Mouse (Mus musculus) megakaryocyte-erythroid progenitor cell, adult 5-6 weeks (primary cell): ENCODE results near the gene Tmem200b. TPM values are rescaled to one million over a fixed set of nuclear protein-coding genes. Genes with fewer than 3 reads are reported as not detected.

Source experiments
- ATAC-seq: replicated peaks from 2 replicates; pipeline ENCODE4 v1.8.0; 2016; ENCODE audit warnings: mild to moderate bottlenecking, inconsistent platforms; ENCODE audit not compliant: severe bottlenecking, poor library complexity, low FRiP score, low TSS enrichment
- total RNA-seq, 2 experiments: library from RNA; stranded (forward) in 1 of 2; stranded (reverse) in 1 of 2; fragments of 200-1000, 215-1000 nt in 1 of 2; fragments of >200 nt in 1 of 2; fragmentation: Nextera tagmentation in 1 of 2; gene quantifications; 2 replicates each; pipeline ENCODE4 v1.2.3; 2014 to 2017

Gene Tmem200b
- total RNA-seq, 2 experiments from 2014 or later = 0.80 TPM; not detected in 1

- ATAC-seq = no peak
Observed at GRCm38 (mm10) chr4:131929146-131929545, 7.6 kb downstream of the Tmem200b start.

GRCm38 (mm10) chr4:131939459-131939858 lies 17.9 kb downstream of the Tmem200b start:
- no peak for ATAC-seq

GRCm38 (mm10) chr4:131940846-131941245 lies 19.3 kb downstream of the Tmem200b start:
- ATAC-seq = no peak

- ATAC-seq = no peak
Observed at GRCm38 (mm10) chr4:131947848-131948247, 26.3 kb downstream of the Tmem200b start.

GRCm38 (mm10) chr4:131949903-131950302 lies 28.3 kb downstream of the Tmem200b start:
- no peak for ATAC-seq

GRCm38 (mm10) chr4:131950657-131951056 lies 29.1 kb downstream of the Tmem200b start:
- ATAC-seq = no peak

- ATAC-seq = no peak
Observed at GRCm38 (mm10) chr4:131957161-131957560, 35.6 kb downstream of the Tmem200b start.

GRCm38 (mm10) chr4:131968873-131969272 lies 47.3 kb downstream of the Tmem200b start:
- ATAC-seq = no peak

GRCm38 (mm10) chr4:131970244-131970853 lies 48.8 kb downstream of the Tmem200b start:
- no peak for ATAC-seq

Other genes starting within 250 kb of the Tmem200b start
- gene Ptpru, start 83.5 kb upstream of the Tmem200b start, total RNA-seq (2014; fragmentation: Nextera tagmentation) = not detected in 2 replicates
- gene Ptpru, start 83.5 kb upstream of the Tmem200b start, total RNA-seq (2017) = not detected in 2 replicates
- 77.8 and 78.9 TPM in 2 replicates for gene Mecr, start 78.3 kb upstream of the Tmem200b start, total RNA-seq (2014; fragmentation: Nextera tagmentation)
- gene Mecr, start 78.3 kb upstream of the Tmem200b start, total RNA-seq (2017) = 25.5 and 63.1 TPM in 2 replicates
- gene Srsf4, start 48.2 kb upstream of the Tmem200b start, total RNA-seq (2014; fragmentation: Nextera tagmentation) = 74.7 and 95.5 TPM in 2 replicates
- gene Srsf4, start 48.2 kb upstream of the Tmem200b start, total RNA-seq (2017) = 89.4 and 114 TPM in 2 replicates
- 1.8 TPM in 1 of 2 replicates, not detected in the other for gene Gm10300, start 152.9 kb downstream of the Tmem200b start, total RNA-seq (2014; fragmentation: Nextera tagmentation)
- 0.99 and 3.7 TPM in 2 replicates for gene Gm10300, start 152.9 kb downstream of the Tmem200b start, total RNA-seq (2017)
- 92.6 and 109 TPM in 2 replicates for gene Epb41, start 153.6 kb downstream of the Tmem200b start, total RNA-seq (2014; fragmentation: Nextera tagmentation)
- gene Epb41, start 153.6 kb downstream of the Tmem200b start, total RNA-seq (2017) = 74.2 and 82.1 TPM in 2 replicates
- not detected in 2 replicates for gene Oprd1, start 222.7 kb downstream of the Tmem200b start, total RNA-seq (2014; fragmentation: Nextera tagmentation)
- not detected in 2 replicates for gene Oprd1, start 222.7 kb downstream of the Tmem200b start, total RNA-seq (2017)